Mouse (Mus musculus) liver, embryonic 14.5 days (tissue): ENCODE results near the gene Ptpn5.

Experiments
- CTCF ChIP-seq: IDR thresholded peaks from 2 replicates; pipeline ENCODE4 v1.5.1; 2016; ENCODE audit warnings: antibody characterized with exemption, low read depth, control low read depth
- EP300 ChIP-seq: IDR thresholded peaks from 2 replicates; pipeline ENCODE4 v1.6.1; 2016; ENCODE audit warnings: antibody characterized with exemption, low read depth

- TF ChIP-seq CTCF (no peak), EP300 (no peak)
These were observed 20.1 kb downstream of the Ptpn5 start for GRCm38 (mm10) chr7:47113383-47113782.
